Mouse (Mus musculus) heart, postnatal 10 days (tissue): ENCODE measurements at regions not wholly inside any gene's neighbourhood (a gene's known extent, or its start where the extent isn't known, plus 50 kb on each side); places are given as distances from the start of the nearest gene placed in this dataset.
A peak's percentile ranks its signal among the peaks of the same experiment; 100 is the strongest.

Experiments used
- DNase-seq, 2 experiments: peaks; one replicate each; pipeline ENCODE4 v3.0.0; 2021
- intact Hi-C: fragments of 180-260 bp; cut with DNase I; formaldehyde crosslinking; loops from one replicate; pipeline ENCODE4 v1.15.1; 2025

DNA sequence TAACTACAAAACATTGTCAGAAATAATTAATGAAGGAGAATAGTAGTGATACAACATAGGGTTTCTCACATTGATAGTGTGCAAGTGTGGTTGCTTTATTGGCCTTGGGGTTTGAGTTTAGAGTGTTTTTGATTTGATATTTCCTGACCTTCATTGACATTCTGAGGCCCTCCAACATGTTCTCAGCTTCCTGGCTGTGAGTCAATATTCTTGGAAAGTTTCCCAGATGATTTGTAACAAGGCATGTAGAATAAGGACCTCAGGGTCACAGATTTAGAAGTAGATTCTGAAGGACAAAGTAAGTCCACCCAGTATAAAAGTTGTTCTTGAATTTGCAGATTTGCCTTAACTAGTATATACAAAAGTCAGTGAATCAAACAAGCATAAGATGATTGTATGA, 969.7 kb upstream of the Pcdh9 start:
- intact Hi-C loops, result no loop called here
- DNase-seq, result peak; percentile 4 to 14

DNA sequence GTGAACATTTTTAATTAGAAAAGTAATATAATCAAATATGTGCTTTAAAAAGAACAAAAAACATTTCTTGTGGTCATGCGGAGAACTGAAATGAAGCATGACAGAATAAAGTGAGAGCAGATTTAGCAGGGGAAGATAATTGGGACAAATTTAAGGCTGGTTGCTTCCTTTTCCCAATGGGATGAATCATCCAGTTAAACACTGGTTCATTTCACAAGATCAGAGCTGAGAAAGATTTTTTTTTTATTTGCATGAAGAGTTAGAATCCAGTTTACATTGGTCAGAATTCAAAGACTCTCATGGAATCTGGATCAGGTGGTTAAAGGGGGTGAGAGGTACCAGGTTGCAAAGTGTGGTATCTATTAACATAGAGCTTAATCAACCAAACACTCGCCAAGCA, 978.5 kb upstream of the Pcdh9 start:
- DNase-seq, result no peak
- intact Hi-C loops, result no loop called here

DNA sequence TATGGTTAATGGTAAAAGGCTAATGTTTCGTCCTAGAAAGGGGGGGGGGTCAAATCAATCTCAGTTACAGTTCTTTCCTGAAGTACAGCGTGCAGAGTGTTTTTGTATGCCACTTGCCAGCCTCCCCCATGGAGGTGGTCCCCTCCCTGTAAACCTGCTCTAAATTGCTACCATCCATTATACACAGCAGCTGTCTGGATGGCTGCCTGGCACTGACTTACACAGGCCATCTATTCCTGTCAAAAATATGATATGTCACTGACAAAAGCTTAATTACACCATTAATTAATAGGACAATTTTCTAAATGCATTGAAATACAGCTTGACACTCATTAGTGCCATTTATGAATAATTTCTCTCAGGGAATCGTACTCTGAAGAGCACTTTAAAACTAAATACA, 995.0 kb upstream of the 4921530L21Rik start:
- intact Hi-C loops, result no loop called here
- DNase-seq, result no peak

DNA sequence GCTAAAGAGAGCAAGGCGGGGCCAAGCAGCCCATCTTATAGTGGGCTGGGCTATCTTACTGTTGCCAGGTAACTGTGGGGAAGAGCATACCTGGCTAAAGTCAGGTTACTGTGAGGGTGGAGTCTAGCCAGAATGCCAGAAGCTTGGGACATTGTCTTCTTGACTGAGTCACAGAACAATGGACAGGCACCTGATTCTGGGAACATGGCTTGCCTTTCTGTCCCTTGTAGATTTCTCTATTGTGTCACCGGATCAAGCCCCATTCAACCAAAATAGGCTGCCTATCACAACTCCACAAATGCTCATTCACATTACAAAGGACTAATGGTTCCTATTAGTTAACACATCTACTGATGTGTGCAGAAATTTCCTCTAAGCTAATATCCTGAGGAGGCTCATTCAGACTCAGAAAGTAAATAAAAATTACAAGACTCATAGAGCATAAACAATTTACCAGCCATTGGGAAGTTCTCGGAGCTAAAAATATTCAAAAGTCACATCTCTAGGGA, 985.7 kb upstream of the 4921530L21Rik start:
- intact Hi-C loops, result no loop called here
- DNase-seq, result no peak

DNA sequence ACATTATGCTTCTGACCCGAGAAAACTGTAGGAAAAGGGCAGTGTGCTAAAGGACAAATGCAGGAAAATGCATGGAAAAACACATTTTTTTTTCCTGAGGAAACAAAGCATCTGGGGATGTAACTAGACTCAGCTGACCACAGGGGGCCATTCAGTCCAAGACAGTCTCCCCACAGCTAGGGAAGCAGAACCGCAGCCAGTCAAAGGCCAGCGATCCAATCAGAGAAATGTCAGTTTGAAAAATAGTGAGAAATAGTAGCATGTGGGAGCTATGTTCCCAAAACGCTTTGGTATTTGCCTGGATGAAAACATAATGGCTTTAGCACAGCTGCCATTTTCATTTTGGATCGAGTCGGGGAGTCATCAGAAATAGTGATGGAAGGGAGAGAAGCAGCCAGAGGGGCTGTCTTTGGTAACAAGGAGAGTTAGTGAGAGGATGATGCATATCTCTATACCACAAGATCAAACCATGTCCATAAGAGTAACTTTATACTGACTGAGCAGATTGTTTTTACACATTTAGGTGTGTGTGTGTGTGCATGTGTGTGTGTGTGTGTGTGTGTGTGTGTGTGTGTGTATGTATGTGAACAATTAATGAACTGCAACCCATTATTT, 982.3 kb upstream of the 4921530L21Rik start:
- intact Hi-C loops, result no loop called here

DNA sequence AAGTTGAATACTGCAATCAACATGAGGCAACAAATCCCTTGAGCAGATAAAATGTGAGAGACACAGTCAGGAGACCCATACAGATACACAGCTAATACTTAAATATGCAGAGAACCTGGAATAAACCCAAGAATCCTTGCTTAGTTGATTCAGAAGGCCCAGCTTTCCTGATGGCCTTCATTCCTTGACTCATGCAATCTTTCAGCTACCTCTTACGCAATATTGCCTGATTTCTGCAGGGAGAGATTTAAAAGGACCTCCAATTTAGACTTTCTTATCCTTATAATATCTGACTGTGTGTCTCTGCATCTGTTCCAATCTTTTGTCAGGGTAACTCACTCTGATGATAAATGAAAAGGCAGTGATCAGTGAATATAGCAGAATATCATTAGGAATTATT, 968.7 kb upstream of the 4921530L21Rik start:
- intact Hi-C loops, result no loop called here
- DNase-seq, result no peak

More for the DNA sequence above, 982.3 kb upstream of the 4921530L21Rik start:
- no peak for DNase-seq

DNA sequence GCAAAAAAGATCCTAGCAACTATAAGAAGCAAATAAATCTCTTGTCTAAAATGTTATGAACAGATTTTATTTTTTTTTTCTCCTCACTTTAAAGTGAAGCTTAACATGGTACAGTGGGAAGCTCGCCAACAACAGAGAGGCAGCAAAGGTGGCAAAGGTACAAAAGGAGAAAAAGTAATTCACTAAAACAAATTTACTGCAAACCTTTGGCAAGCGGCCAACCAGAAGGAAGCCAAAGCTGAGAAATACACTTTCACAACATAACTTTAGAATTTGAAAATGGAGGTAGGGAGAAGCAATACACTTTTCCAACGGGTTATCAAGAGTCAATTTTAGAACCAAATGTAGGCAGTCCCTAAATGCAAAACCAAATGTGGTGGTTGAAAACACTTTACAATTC, 939.6 kb upstream of the 4921530L21Rik start:
- DNase-seq, result no peak
- intact Hi-C loops, result no loop called here
